Mouse (Mus musculus) ES-E14 (cell line): ENCODE data around the gene Fam114a2. TPM values are rescaled to one million over a fixed set of nuclear protein-coding genes. Genes with fewer than 3 reads are reported as not detected.

Source experiments
- DNase-seq: peaks from one replicate; pipeline ENCODE4 v3.0.0-alpha.2; 2013; ENCODE audit warnings: low read depth, low spot score
- H3K27ac ChIP-seq: 2 replicates; pipeline ENCODE4 v1.5.1; 2012; ENCODE audit warnings: low read depth, mild to moderate bottlenecking, low read length, moderate library complexity, mixed read lengths; ENCODE audit not compliant: poor library complexity, insufficient read depth, severe bottlenecking
- H3K36me3 ChIP-seq: 2 replicates; pipeline ENCODE4 v1.6.1; 2012; ENCODE audit warnings: mild to moderate bottlenecking, low read length, moderate library complexity, mixed read lengths; ENCODE audit not compliant: control insufficient read depth, poor library complexity, insufficient read depth, severe bottlenecking
- H3K4me1 ChIP-seq, 2 experiments: fragments of 150-350 bp in 1 of 2; sonication (generic) in 1 of 2; 2 replicates each; pipeline ENCODE4 v1.6.1; 2012; ENCODE audit warnings: low read length in 2 of 2, mild to moderate bottlenecking in 1 of 2, mixed read lengths in 1 of 2; ENCODE audit not compliant: control insufficient read depth in 2 of 2, insufficient read depth in 2 of 2, poor library complexity in 1 of 2
- H3K4me3 ChIP-seq, 2 experiments: fragments of 150-350 bp in 1 of 2; sonication (generic) in 1 of 2; 2 replicates each; pipeline ENCODE4 v1.5.1; 2012; ENCODE audit warnings: low read length in 2 of 2, low read depth in 1 of 2, mild to moderate bottlenecking in 1 of 2, mixed read lengths in 1 of 2; ENCODE audit not compliant: insufficient read depth in 1 of 2, poor library complexity in 1 of 2, severe bottlenecking in 1 of 2
- H3K9ac ChIP-seq: 2 replicates; pipeline ENCODE4 v1.6.1; 2012; ENCODE audit warnings: low read depth, mild to moderate bottlenecking, low read length, mixed read lengths; ENCODE audit not compliant: poor library complexity, insufficient read depth, severe bottlenecking
- H3K9me3 ChIP-seq: fragments of 150-350 bp; sonication (generic); 2 replicates; pipeline ENCODE4 v1.6.1; 2012; ENCODE audit warnings: low read depth, mild to moderate bottlenecking, low read length; ENCODE audit not compliant: control insufficient read depth, insufficient read depth
- CHD2 ChIP-seq: IDR thresholded peaks from 2 replicates; pipeline ENCODE4 v1.6.1; 2014; ENCODE audit warnings: mild to moderate bottlenecking, low read depth, low read length, inconsistent platforms
- HCFC1 ChIP-seq: IDR thresholded peaks from 2 replicates; pipeline ENCODE4 v1.6.1; 2012; ENCODE audit warnings: low read length, inconsistent platforms, borderline replicate concordance; ENCODE audit not compliant: insufficient read depth
- MAFK ChIP-seq: IDR thresholded peaks from 2 replicates; pipeline ENCODE4 v1.6.1; 2014; ENCODE audit warnings: mild to moderate bottlenecking, low read depth, low read length, inconsistent platforms; ENCODE audit not compliant: insufficient read depth
- ZC3H11A ChIP-seq: IDR thresholded peaks from 2 replicates; pipeline ENCODE4 v1.6.1; 2012; ENCODE audit warnings: low read depth, mild to moderate bottlenecking, inconsistent platforms, low read length, borderline replicate concordance
- ZNF384 ChIP-seq: IDR thresholded peaks from 2 replicates; pipeline ENCODE4 v1.6.1; 2012; ENCODE audit warnings: low read depth, low read length, inconsistent platforms
- in situ Hi-C, 2 experiments: fragments of 600-800 bp; cut with MboI; formaldehyde crosslinking; loops; one replicate each; pipeline ENCODE4 v1.15.1; 2025; ENCODE audit warnings: low sequenced_read_pairs in 2 of 2, inconsistent platforms in 1 of 2; ENCODE audit not compliant: unreplicated experiment in 2 of 2
- total RNA-seq: library from RNA; depleted of rRNA; stranded (reverse); fragments of 300-350 nt; gene quantifications from 2 replicates; pipeline ENCODE4 v1.2.3, GENCODE M21; 2012

Gene Fam114a2
- total RNA-seq, 1 experiment = 37.7 TPM

DNA sequence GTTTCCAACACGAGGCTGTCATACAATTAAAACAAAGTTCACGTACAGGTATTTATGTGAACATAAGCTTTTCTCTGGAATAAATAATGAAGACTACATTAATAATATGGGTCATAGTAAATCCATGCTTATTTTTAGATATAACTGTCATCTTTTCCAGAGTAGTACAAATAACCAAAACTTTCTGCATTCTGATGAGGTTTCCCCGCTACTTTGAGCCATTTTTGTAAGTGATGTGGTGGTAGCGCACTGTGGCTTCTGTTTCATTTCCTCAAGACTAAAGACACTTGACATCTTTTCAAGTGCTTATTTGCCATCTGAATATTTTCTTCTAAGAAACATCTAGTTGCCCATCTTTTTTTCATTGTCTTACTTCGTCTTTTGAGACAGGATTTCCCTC, 3.2 kb downstream of the Fam114a2 start:
- TF ChIP-seq MAFK (no peak), ZC3H11A (no peak), ZNF384 (no peak), HCFC1 (no peak), CHD2 (no peak)
- no peak overlapping the region for H3K4me3 ChIP-seq
- no peak overlapping the region for H3K9ac ChIP-seq
- H3K36me3 ChIP-seq = peaks cover 7% of the 10 kb centered on the region
- in situ Hi-C loops = no loop called here
- DNase-seq = no peak
- no peak overlapping the region for H3K27ac ChIP-seq
- H3K9me3 ChIP-seq = no peaks in the 10 kb centered on the region
- no peaks in the 10 kb centered on the region for H3K4me1 ChIP-seq

DNA sequence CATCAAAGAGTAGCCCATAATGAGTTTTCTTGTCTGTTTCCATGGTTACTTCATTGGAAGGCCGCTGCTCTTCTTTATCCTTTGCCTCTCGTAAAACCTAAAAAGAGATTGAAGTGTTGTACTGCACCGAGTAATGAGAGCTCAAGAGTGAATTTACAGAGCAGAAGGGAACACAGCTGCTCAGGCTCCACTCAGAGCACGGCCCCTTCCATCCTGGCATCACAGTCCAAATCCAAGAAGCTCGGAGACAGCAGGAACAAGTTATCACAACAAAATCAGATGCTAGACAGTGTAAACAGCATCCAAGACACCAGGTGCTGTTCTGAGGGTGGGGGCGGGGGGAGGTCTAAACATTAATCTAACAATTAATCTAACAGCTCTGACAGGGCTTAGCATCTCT, 11.5 kb downstream of the Fam114a2 start:
- Histone ChIP-seq H3K4me3 (no peak overlapping the region), H3K9me3 (no peaks in the 10 kb centered on the region), H3K4me1 (peaks cover 0 to 6% of the 10 kb centered on the region in 2 experiments; a peak in 2 of 4 replicates), H3K9ac (no peak overlapping the region), H3K36me3 (peaks cover 26% of the 10 kb centered on the region), H3K27ac (no peak overlapping the region)
- DNase-seq = no peak
- TF ChIP-seq CHD2 (no peak), HCFC1 (no peak), MAFK (no peak), ZC3H11A (no peak), ZNF384 (no peak)
- in situ Hi-C loops = no loop called here

DNA sequence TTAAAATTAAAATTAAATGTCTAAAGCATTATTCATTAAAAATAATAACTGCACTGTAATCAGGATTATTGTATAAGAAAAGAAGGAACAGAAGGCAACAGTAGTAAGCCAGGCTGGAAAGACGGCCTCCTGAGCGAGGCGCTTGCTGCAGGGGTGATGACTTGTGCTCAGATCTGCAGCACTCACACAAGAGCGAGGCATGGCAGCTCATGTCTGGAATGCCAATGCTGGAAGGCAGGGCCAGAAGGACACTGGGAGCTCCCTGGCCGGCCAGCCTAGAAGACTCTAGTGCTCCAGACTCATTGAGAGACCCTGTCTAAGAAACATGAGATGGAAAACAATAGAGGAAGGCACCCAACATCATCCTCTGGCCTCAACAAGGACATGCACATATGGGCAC, 15.3 kb downstream of the Fam114a2 start:
- H3K27ac ChIP-seq = no peak overlapping the region
- DNase-seq = no peak
- peaks cover 6 to 10% of the 10 kb centered on the region in 2 experiments; a peak in 3 of 4 replicates for H3K4me1 ChIP-seq
- TF ChIP-seq ZC3H11A (no peak), HCFC1 (no peak), CHD2 (no peak), ZNF384 (no peak), MAFK (no peak)
- H3K9ac ChIP-seq = no peak overlapping the region
- H3K9me3 ChIP-seq = no peaks in the 10 kb centered on the region
- in situ Hi-C loops = no loop called here
- peaks cover 27% of the 10 kb centered on the region for H3K36me3 ChIP-seq
- H3K4me3 ChIP-seq = no peak overlapping the region

DNA sequence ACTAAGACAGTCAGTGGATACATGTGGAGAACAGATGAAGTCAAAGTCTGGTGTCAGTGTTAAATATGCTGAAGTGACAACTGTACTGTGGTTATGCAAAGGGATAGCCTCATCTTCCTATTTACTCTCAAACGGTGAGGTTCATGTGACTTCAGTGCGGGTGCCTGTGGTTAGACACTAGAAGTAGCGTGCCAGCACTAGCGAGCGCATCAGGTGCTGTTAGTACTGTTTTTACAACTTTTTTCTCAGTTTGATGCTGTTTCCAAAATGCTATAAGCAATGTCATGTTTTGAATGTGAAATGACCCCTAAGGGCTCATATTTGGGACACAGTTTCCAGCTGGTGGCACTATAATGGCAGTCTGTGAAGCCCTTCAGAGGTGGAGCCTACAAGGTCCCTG, 20.2 kb downstream of the Fam114a2 start:
- no peaks in the 10 kb centered on the region for H3K9me3 ChIP-seq
- TF ChIP-seq HCFC1 = no peak
- TF ChIP-seq ZNF384 = no peak
- TF ChIP-seq MAFK = no peak
- no peak for TF ChIP-seq CHD2
- TF ChIP-seq ZC3H11A = no peak
- DNase-seq = no peak
- peaks cover 6 to 10% of the 10 kb centered on the region in 2 experiments for H3K4me1 ChIP-seq
- in situ Hi-C loops = no loop called here
- no peak overlapping the region for H3K27ac ChIP-seq
- no peak overlapping the region for H3K4me3 ChIP-seq
- H3K9ac ChIP-seq = no peak overlapping the region
- H3K36me3 ChIP-seq = peaks cover 10% of the 10 kb centered on the region; the same call in 1 of the 2 replicates

DNA sequence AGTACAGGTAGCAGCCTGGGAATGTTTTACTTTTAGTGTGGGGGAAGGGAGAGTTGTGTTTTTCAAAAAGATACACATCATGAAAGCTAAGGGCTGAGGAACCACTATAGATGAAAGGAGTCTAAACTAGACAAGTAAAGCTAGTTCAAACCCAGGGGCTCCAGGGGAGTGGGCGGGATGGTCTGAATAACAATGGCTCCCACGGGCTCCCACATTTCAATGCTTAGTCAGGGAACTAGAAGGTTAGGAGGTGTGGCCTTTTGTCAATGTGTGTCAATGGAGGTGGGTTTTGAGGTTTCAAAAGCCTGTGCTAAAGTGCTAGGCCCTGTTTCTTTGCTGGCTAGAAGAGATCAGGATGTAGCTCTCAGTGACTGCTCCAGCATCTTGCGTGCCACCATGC, 20.7 kb downstream of the Fam114a2 start:
- Histone ChIP-seq H3K4me3 (no peak overlapping the region), H3K27ac (no peak overlapping the region), H3K9me3 (no peaks in the 10 kb centered on the region), H3K9ac (no peak overlapping the region), H3K4me1 (peaks cover 6 to 10% of the 10 kb centered on the region in 2 experiments), H3K36me3 (peaks cover 8% of the 10 kb centered on the region; the same call in 1 of the 2 replicates)
- DNase-seq = peak; percentile 24
- no peak for TF ChIP-seq CHD2
- in situ Hi-C loops = no loop called here
